Mouse (Mus musculus) bone marrow macrophage, adult 2 months (primary cell): ENCODE data around the gene Tspan9.

ENCODE experiments used
- CTCF ChIP-seq: IDR thresholded peaks from 2 replicates; pipeline ENCODE4 v1.5.1; 2012; ENCODE audit warnings: low read depth, mild to moderate bottlenecking, low read length, moderate library complexity
- POLR2A ChIP-seq: IDR thresholded peaks from 2 replicates; pipeline ENCODE4 v1.6.1; 2012; ENCODE audit warnings: mild to moderate bottlenecking, low read depth, low read length, borderline replicate concordance

- TF ChIP-seq CTCF (no peak), POLR2A (no peak)
Observed at GRCm38 (mm10) chr6:128164632-128165031, 21.2 kb upstream of the Tspan9 start.
